Mouse (Mus musculus): ENCODE data around the gene Piga. TPM values are rescaled to one million over a fixed set of nuclear protein-coding genes. Genes with fewer than 3 reads are reported as not detected.

The Piga gene
- total RNA-seq (2023) = 10 to 100 TPM; 15.4 to 17.2 TPM

DNA sequence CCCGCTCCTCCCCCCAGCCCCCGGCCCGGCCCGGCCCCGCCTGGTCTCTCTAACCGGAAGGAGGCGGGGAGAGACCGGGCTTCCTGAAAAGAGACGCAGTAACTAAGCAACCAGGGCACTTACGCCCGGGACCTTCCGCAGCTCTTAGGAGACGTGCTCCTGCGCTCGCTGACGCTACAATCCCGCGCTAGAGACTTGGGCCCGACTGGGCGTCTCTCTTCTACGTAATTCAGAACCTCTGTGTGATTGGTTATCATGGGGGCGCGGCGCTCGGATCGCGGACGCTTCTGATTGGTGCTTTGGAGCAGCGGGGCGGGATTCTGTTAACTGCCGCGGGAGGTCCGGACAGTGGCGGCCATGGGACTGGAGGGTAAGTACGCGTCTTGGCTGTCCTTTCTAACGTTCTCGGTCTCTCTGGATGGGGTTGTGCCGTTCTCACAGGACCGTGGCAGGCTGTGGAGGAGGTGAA is at the start of gene Piga:
TSS of gene Piga (plus strand) at position 317 of the 469 bp plus-strand sequence.

DNA sequence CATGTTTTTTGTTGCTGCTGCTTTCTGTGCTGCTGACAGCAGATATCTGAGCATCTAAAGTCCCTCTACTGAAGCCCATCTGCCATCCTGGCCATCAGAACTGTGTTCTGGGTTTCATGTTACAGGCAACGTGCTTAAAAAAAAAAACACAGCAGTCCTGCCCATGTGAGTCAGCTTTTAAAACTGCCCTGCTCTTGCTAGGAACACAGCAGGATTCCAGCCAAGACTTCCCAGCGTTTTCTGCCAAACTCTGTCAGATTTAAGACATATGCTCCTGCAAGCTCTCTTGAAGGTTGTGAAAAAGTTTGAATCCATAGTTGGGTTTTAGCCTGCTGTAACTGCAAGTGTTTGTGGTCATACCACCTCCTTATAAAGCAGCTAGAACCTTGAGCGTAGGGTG is 46.5 kb upstream of the Piga start, which contains the start of gene Vegfd:
TSS of gene Vegfd (plus strand) at position 298 of the 400 bp plus-strand sequence.

DNA sequence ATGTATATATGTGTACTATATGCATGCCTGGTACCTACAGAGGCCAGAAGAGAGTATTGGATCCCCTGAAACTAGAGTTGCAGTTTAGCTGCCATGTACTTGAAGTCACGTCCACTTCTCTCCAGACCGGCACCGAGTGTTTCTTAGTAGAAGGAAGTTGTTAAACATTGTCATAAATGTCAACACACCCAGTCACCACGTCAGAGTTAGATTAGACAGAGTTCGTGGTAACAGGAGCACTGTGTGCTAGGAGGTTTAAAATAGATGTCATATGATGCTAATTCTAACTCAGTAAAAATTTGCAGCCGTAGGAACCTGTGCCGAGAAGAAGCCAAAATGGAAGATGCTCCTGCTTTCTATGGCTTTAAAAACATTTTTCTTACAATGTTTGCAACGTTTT is 17.1 kb downstream of the Piga start, which contains the start of gene Asb11:
TSS of gene Asb11 (plus strand) at position 286 of the 400 bp plus-strand sequence.

Other genes with a start within 250 kb of the Piga start
- not detected for gene Bmx, start 161.6 kb upstream of the Piga start, total RNA-seq (2023)
- gene Pir, start 150.4 kb upstream of the Piga start, total RNA-seq (2023) = not detected
- not detected for gene Vegfd, start 46.4 kb upstream of the Piga start, total RNA-seq (2023)
- not detected for gene Asb11, start 17.2 kb downstream of the Piga start, total RNA-seq (2023)
- not detected for gene Asb9, start 86.5 kb downstream of the Piga start, total RNA-seq (2023)

Measured in B cell, adult 67 days (primary cell).